Mouse (Mus musculus) right cerebral cortex, postnatal 14 days (tissue): ENCODE results near the gene Sulf2.
A peak's percentile ranks its signal among the peaks of the same experiment; 100 is the strongest.

Experiments used
- DNase-seq: peaks from one replicate; pipeline ENCODE4 v3.0.0; 2022

Sulf2 gene

GRCm38 (mm10) chr2:166148672-166149332 is 6.7 kb downstream of the Sulf2 start:
- no peak for DNase-seq

- no peak for DNase-seq
Observed at GRCm38 (mm10) chr2:166147930-166148651, 7.4 kb downstream of the Sulf2 start.

GRCm38 (mm10) chr2:166146446-166146845 is 9.0 kb downstream of the Sulf2 start:
- no peak for DNase-seq

- DNase-seq = no peak
Observed at GRCm38 (mm10) chr2:166145031-166145430, 10.4 kb downstream of the Sulf2 start.

DNA sequence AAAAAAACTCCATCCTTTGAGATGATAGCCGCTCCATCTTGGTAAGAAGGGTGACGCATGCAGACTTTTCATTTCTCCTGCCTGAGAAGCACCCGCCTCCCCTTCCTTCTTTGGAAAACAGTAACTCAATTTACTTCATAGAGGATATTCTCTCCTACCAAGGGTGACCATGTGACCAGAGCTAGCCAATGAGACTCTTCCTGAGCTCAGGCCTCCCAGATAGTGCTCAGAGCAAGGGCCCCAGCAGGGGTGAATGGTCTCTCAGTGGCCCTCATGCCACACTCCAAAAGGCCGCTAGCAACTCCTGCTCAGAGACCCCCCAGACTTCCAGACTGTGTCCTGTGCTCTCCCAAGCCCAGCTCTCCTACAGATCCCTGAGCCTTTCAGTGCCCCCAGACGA is 11.6 kb downstream of the Sulf2 start:
- DNase-seq = no peak

DNA sequence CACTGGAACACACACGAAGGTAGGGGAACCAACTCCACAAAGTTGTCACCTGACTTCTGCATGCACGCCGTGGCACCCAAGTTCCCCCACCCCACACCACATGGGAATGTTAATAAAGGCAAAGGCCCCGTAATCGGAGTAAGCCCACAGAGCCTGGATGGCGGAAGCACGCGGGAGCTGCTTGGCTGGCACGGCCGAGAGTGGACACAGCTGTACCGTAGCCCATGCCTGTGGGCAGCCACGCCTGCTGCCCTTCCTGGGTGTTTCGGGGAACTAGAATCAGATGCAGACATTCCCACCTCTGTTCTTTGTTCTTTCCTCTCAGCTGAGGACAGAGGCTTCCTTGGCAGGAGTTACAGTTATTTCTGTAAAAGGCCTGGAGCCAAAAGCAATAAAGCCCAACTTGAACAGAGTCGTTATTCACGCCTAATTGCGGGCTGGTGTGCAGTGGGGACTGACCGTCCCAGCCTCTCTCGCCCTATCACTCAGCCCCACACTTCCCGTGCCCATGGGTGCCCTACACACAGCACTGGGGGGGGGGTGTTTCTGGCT is 12.8 kb downstream of the Sulf2 start:
- no peak for DNase-seq

DNA sequence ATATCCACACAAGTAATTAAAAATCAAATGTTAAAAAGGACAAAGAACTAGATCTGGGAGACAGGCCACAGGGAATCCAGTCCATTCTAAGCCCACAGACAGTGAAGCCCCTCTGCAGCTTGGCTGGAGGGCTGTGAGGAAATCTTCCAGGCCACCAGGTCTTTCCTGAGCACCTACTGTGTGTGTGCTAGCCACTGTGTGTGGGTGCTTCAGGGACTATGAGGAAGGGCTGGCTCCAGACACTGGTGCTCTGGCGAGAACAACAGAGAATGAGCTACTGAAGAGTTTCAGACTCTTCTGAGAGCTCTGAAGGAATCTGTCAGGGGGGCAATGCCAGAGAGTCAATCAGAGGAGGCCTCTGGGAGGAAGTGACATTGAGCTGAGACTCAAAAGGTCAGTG is 13.6 kb downstream of the Sulf2 start:
- no peak for DNase-seq

GRCm38 (mm10) chr2:166141039-166141438 is 14.4 kb downstream of the Sulf2 start:
- no peak for DNase-seq

DNA sequence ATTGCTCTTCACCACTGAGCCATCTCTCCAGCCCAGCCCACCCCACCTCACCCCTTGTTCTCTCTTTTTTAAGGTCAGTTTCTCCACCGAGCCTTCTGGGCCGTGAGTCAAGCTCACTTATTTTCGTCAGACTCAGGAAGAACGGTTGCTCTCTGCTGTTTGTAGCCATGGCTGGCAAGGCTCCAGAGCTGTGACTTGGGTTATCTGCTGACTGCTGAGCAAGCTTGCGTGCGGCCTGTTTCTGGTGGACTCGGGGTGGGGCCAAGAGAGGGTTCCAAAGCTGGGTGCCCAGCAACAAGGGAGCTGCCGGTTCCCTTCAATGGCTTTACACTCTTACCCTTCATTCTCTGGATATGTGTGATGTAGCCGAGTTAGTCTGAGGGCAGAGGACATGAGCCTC is 15.0 kb downstream of the Sulf2 start:
- peak; percentile 73 for DNase-seq

DNA sequence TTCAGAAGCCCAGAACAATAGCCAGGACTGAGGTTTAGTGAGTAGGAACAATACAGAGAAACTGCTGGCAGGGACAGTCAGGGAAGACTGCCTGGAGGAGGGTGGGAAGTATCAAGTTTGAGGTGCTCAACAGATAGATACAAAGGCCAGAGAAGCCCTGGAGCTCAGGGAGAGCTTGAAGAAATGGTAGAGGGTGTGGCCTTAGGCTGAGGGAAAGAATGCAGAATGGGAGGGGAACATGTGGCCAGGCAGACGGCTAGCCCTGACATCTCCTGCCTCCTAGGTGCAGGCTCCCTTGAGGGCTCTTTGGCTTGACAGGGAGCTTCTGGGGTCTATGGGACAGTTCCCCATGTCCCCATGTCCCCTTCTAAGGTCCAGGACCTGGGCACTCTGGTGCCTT is 17.2 kb downstream of the Sulf2 start:
- DNase-seq = no peak

DNA sequence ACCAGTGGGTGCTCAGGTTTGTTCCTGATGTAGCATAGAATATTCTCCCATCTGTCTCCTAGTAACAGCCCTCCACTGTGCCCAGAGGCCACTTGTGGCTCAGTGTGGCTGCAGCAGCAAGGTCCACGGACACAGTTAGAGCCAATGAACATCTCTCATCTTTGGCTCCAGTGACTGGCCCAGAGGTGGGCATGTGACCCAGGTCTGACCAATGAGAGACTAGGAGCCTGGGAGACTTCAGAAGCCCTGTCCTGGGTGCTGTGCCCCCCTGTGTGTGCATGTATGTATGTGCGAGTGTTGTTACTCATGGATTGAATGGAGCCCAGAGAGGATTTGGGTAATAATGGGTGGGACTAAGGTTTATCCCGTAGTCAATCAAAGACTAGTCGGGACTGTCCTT is 18.0 kb downstream of the Sulf2 start:
- DNase-seq = no peak

DNA sequence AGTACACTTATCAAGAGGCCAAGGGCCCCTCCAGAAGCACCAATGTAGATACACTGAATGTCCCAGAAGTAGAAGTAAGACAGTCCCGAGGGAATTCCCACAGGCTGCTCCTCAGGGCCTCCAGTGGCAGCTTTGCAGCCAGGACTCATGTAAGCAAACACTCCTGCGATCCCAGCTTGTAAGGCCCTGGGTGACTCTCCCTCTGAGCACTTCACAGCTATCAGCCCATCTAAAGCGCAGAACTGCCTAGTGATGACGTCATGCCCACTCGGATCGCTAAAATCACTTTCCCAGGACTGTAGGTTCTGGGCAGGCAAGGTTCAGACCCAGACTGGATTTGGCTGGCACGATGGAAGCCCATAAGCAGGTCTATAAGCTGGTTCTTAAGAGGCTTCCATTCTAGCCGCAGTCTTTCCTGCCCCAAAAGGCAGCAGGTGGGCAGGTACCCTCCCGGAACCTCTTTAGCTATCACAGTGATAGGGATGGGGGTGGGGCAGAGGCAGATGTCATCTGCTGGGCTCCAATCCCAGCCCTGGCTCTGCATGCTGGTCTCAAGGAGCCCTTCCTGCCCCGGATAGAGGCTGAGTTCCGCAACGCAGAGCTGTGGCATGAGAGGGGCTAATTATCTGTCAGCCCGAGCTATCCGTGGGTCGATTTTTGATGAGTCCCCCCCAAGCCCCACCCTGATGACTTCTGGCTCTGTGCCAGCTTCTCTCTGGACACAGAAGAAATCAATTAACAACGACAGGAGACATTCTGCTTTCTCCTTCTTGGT is 19.6 kb downstream of the Sulf2 start:
- no peak for DNase-seq

DNA sequence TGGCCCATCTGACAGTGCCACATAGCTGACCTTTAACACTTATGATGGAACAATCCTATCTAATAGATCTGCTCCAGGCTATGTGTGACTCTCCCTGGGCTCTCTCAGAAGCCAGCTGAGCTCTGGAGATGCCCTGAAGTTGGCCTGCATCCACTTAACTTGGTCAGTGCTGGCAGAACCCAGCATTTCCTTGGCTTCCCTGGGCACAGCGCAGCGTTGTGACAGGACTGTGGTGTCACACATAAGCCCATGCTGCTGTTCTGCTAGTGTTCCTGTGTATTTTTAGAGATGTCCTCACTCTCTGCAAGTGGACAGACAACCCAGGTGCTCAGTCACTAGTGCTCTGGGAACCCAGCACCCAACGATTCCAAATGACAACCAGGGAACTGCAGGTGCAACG is 26.7 kb downstream of the Sulf2 start:
- DNase-seq = no peak

- no peak for DNase-seq
Observed at GRCm38 (mm10) chr2:166128032-166128431, 27.4 kb downstream of the Sulf2 start.

DNA sequence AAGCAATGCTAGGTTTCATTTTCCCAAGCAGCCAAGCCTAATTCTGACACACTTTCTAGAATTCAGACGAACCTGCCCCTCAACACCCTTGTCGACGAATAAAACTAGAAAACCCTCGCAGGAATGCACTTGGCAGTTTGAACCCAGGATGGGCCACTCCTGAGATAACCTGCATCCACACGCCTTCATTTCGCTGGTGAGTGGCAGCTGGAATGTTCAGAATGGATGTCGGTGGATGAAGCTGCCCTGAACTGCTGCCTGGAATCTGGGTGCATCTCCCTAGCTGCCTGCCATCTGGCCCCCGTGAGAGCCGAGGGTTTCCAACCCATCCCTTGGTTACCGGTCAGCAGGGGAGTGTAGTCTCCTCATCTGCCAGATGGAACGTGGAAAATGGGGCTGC is 29.1 kb downstream of the Sulf2 start:
- DNase-seq = no peak

GRCm38 (mm10) chr2:166125492-166126252 is 29.8 kb downstream of the Sulf2 start:
- DNase-seq = no peak

GRCm38 (mm10) chr2:166125033-166125432 is 30.4 kb downstream of the Sulf2 start:
- no peak for DNase-seq

DNA sequence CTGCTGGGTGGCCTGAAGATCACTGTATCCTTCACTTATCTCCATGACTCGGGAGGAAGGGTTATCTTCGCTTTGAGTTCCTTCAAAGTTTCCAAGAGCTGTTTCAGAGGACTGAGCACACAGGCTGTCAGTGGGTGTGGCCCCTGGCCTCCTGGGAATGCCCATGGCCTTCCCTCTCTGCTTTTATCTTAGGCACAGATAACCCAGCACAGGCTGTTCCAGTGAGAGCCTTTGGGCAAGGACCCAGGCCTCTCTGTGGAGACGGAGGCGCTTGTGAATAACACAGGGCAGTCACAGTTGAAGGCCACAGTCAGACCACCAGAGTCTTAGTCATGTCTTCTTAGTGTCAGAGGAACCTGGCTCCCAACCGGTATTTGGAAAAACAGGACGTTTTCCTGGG is 32.7 kb downstream of the Sulf2 start:
- no peak for DNase-seq

GRCm38 (mm10) chr2:166121681-166122355 is 33.6 kb downstream of the Sulf2 start:
- no peak for DNase-seq

DNA sequence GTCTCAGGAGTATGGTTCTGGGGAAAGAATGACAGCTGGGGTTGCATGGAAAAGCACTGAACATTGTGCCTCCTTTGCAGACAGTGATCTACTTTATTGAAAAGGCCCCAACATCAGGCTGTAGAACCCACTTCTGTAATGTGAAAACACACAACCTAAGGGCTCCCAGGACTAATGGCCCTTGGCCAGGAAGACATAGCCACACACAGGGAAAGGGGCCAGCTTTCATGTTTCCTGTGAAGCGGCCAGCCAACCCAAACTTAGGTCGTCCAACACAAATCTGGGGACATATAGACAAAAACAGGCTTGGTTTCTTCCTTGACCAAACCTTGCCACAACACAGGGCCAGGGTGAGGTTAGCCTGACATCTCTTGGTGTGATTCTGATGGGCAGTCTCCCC is 35.5 kb downstream of the Sulf2 start:
- DNase-seq = no peak

DNA sequence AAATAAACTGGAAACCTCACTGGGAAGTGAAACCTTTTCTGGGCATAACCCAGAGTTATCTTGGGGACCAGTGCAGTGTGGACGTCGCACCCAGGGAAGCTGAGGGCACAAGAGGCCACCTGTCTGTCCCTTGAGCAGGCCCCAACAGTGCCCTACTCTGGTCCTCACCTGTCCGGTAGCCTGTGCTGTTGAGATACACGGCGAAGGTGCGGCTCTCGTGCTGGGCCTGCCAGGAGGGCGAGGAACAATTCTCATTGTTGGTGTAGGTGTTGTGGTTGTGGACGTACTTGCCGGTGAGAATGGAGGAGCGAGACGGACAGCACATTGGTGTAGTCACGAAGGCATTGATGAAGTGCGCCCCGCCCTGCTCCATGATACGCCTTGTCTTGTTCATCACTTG is 38.8 kb downstream of the Sulf2 start:
- DNase-seq = no peak

GRCm38 (mm10) chr2:166116278-166116608 is 39.2 kb downstream of the Sulf2 start:
- no peak for DNase-seq
